Mouse (Mus musculus) frontal cortex, postnatal 14 days (tissue): ENCODE data around the gene Zfp628.
A peak's percentile ranks its signal among the peaks of the same experiment; 100 is the strongest.

Experiments used
- DNase-seq, 2 experiments: peaks; one replicate each; pipeline ENCODE4 v3.0.0; 2022; ENCODE audit warnings: low spot score in 2 of 2

Zfp628 gene

GRCm38 (mm10) chr7:4918681-4919080 lies 3.7 kb downstream of the Zfp628 start:
- no peak for DNase-seq

DNA sequence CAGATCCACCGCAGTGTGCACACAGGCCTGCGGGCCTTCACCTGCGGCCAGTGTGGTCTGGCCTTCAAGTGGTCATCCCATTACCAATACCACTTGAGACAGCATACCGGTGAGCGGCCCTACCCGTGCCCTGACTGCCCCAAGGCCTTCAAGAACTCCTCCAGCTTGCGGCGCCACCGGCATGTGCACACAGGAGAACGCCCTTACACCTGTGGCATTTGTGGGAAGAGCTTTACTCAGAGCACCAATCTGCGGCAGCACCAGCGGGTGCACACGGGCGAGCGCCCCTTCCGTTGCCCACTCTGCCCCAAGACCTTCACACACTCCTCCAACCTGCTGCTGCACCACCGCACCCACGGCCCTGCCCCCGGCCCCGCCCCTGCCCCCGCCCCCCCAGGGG lies 4.1 kb downstream of the Zfp628 start:
- no peak for DNase-seq

DNA sequence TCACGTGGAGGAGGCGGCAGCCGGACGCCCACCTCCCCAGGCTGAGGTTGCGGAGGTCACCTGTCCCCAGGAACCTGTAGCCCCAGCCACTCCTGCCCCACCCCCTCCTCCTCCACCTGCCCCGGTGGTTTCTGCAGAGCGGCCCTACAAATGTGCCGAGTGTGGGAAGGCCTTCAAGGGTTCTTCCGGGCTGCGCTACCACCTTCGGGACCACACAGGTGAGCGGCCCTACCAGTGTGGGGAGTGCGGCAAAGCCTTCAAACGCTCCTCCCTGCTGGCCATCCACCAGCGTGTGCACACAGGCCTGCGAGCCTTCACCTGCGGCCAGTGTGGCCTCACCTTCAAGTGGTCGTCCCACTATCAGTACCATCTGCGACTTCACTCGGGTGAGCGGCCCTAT lies 5.0 kb downstream of the Zfp628 start:
- no peak for DNase-seq

DNA sequence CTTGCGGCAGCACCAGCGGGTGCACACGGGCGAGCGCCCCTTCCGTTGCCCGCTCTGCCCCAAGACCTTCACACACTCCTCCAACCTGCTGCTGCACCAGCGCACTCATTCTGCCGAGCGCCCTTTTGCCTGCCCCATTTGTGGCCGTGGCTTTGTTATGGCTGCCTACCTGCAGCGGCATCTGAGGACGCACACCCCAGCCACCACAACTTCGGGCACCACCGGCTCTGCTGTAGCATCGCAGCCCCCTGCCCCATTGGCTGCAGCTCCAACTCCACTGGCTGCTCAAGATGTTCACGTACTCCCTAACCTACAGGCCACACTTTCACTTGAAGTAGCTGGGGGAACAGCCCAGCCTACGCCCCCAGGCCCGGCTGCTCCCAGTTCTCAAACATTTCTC lies 5.5 kb downstream of the Zfp628 start:
- no peak for DNase-seq

- no peak for DNase-seq
Measured at GRCm38 (mm10) chr7:4920976-4921823, 6.2 kb downstream of the Zfp628 start.

- no peak for DNase-seq
Measured at GRCm38 (mm10) chr7:4921824-4922482, 6.9 kb downstream of the Zfp628 start, which contains the start of gene Nat14. Gene Nat14 (plus strand): TSS chr7:4922028.

GRCm38 (mm10) chr7:4922508-4922907 lies 7.5 kb downstream of the Zfp628 start:
- DNase-seq, result peak; percentile 87 to 91

DNA sequence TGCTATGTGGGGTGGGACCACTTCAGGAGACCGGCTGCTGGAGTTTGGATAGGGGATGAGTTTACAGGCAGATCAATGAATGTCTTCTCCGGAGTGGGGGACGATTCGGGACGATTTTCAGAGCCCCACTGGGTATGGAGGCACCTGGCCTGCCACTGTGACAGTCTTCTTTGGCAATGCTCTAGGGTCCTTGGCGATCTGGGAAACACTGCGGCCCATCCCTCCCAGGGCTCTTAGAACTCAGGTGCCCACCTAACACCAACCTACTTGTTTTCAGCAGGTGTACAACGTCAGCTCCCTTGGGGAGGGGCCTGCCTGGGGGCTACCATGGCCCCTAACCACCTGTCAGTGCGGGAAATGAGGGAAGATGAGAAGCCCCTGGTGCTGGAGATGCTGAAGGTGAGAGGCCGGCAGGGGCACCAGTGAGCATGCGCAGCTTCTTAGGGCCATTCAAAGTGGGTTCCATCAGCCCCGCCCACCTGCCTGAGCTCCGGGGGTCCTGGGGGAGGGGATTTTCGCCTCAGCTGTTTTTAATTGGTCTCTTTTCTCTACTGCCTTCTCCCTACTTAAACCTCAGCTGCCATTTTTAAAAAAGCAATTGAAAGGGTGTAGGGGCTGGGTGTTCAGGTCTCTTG lies 8.0 kb downstream of the Zfp628 start:
- peak; percentile 73 to 78 for DNase-seq

- peak; percentile 43 to 60 for DNase-seq
Measured at GRCm38 (mm10) chr7:4923586-4924364, 8.8 kb downstream of the Zfp628 start.

DNA sequence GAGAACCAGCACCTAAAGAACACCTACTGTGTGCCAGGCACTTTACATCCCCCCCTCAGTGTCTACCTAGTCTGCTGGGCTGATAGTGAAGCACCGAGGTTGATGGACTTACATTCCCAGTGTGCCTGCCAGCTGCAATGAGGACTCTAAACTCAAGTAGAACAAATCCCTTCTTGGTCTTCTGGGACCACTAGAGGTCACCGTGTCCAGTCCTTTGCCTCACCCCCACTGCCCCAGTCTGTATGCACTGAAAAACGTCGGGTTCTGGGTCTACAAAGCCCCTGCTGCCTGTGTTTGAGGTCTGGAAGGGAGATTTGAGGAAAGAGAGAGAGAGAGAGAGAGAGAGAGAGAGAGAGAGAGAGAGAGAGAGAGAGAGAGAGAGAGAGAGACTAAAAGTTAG lies 9.5 kb downstream of the Zfp628 start:
- DNase-seq, result no peak

DNA sequence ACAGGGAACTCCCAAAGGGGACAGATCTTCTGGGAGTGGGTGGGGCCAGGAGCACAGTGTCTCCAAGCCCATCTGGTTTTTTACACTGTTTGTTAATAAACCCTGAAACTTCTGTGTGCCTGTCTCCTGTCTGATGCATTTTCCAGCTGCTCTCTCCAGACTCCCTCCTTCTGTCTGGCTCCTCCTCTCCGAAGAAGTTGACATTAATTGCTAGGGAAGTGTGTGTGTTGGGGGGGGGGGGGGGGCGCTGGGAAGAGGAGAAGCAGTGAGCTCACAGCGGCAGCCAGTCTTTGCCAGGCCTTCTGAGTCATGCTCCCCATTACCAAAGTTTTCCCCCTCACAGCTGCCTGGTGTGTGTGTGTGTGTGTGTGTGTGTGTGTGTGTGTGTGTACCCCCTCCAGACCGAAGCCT lies 9.9 kb downstream of the Zfp628 start:
- DNase-seq, result no peak

- DNase-seq, result no peak
Measured at GRCm38 (mm10) chr7:4925441-4926381, 10.7 kb downstream of the Zfp628 start, which contains the start of gene Ssc5d. Gene Ssc5d (plus strand): TSS chr7:4925785.

- no peak for DNase-seq
Measured at GRCm38 (mm10) chr7:4926849-4927248, 11.8 kb downstream of the Zfp628 start.

DNA sequence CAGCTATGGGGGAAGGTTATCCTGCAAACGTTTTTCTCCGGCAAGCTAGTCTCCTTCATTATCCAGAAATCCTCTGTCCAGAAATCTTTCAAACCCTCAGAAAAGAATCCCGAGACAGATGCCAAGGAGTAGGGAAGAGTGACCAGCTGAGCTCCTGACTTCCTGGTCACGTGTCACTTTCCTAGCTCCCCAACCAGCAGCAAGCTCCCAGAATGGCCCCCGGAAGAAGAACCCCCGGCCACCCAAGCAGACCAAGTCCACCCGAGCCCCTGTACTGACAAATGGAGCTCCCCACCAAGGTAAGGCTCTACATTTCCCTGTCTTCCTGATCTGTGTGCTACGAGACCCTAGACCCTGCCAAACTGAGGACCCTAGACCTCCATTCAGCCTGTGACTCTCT lies 12.7 kb downstream of the Zfp628 start:
- DNase-seq, result no peak

GRCm38 (mm10) chr7:4928323-4928722 lies 13.3 kb downstream of the Zfp628 start:
- no peak for DNase-seq

DNA sequence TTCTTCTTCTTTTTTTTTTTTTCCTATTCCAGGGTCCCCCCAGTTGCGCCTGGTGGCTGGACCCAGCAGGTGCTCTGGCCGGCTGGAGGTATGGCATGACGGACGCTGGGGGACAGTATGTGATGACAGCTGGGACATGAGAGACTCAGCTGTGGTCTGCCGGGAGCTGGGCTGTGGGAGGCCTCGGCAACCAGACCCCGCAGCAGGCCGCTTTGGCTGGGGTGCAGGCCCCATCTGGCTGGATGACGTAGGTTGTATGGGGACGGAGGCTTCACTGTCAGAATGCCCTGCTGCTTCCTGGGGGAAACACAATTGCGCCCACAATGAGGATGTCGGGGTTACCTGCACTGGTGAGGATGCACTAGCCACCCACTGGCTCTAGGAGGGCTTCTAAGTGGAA lies 18.1 kb downstream of the Zfp628 start:
- DNase-seq, result no peak

DNA sequence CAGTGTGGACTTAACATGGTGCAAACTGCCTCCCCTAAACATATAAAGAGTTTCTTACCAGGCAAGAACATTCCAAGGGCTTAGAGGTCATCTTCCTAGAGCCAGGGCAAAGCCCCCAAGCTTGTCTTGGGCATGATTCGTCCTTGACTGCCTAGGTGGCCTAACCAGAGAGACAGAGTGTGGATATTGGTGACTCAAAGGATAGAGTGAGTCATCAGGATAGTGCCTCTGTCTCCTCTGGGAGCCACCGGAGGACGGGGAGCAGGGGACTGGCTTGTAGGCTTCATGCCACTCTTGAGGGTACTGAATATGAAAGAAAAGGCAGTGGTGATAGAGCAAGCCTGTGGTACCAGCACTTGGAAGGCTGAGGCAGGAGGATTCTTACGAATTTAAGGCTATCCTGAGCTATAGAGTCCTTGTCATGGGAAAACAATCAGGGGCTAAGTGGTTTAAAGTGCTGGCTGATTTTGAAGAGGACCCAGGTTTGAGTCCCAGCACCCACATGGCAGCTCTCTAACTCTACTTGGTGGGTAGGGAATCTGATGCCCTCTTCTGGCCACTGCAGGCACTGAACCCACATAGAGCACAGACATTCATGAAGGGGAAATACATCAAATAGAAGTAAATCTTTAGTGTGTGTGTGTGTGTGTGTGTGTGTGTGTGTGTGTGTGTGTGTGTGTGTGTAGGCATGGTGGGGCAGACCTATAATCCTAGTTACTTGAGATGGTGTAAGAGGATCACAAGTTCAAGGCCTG lies 19.3 kb downstream of the Zfp628 start:
- no peak for DNase-seq

DNA sequence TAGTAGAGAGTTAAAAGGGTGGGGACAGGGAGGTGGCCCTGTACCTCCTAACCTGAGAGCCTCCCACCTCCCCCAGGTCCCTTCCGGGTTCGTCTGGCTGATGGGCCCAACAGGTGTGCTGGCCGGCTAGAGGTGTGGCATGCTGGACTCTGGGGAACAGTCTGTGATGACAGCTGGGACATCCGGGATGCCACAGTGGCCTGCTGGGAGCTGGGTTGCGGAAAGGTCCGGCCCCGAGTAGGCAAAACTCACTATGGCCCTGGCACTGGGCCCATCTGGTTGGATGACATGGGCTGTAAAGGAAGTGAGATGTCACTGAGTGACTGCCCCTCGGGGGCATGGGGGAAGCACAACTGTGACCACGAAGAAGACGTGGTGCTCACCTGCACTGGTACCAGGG lies 21.8 kb downstream of the Zfp628 start:
- DNase-seq, result no peak

GRCm38 (mm10) chr7:4937392-4937791 lies 22.4 kb downstream of the Zfp628 start:
- no peak for DNase-seq

GRCm38 (mm10) chr7:4938456-4938855 lies 23.4 kb downstream of the Zfp628 start:
- DNase-seq, result peak in 1 of 2 experiments; percentile 45
